Mouse (Mus musculus) C2C12 (cell line): ENCODE results near the gene Tap1.

ENCODE experiments used
- CTCF ChIP-seq: IDR thresholded peaks from one replicate; pipeline ENCODE4 v1.5.1; 2011; ENCODE audit not compliant: control insufficient read depth, insufficient read depth, insufficient read length
- MYOD1 ChIP-seq: IDR thresholded peaks from one replicate; pipeline ENCODE4 v1.6.1; 2011; ENCODE audit warnings: low read depth; ENCODE audit not compliant: control insufficient read depth, insufficient read length

DNA sequence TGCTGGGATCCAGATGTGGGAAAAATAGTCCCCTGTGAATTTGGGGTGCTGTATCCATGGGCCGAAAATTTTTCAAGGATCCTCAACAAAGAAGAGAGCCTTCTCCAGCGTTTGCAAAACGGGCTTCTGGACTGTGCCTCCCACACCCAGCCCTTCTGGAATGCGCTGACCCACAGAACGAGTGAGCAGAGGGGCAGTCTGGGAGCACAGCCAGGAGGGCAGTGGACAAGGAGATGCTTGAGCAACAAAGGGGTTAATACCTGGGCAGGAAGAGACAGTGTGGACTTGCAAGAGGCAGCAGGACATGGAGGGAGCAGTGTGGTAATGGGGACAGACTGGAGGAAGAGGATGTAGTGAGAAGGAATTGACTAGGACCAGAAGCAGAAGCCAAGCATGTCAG lies 31.8 kb upstream of the Tap1 start:
- no peak for TF ChIP-seq CTCF
- TF ChIP-seq MYOD1: no peak
